Mouse (Mus musculus) embryonic facial prominence, embryonic 12.5 days (tissue): ENCODE data around the gene Fblim1. TPM values are rescaled to one million over a fixed set of nuclear protein-coding genes. Genes with fewer than 3 reads are reported as not detected.
"Not testable (repeated sequence)": the region's sequence is repeated elsewhere in the genome, so short reads cannot be mapped to it uniquely, and the experiment has no call there.

Source experiments
- ATAC-seq: fragments of 200-750 bp; cut with Nextera tagmentation; 2 replicates; pipeline ENCODE4 v1.8.0; 2017; ENCODE audit not compliant: insufficient number of reproducible peaks, insufficient read depth, low FRiP score, low TSS enrichment
- H3K27ac ChIP-seq: fragments of 300-500 bp; sonication (generic); 2 replicates; pipeline ENCODE4 v1.5.1; 2016; ENCODE audit warnings: mild to moderate bottlenecking
- H3K27me3 ChIP-seq: fragments of 300-500 bp; sonication (generic); 2 replicates; pipeline ENCODE4 v1.6.1; 2016; ENCODE audit warnings: mild to moderate bottlenecking, moderate library complexity
- H3K36me3 ChIP-seq: fragments of 300-500 bp; sonication (generic); 2 replicates; pipeline ENCODE4 v1.6.1; 2016; ENCODE audit warnings: mild to moderate bottlenecking
- H3K4me1 ChIP-seq: fragments of 300-500 bp; sonication (generic); 2 replicates; pipeline ENCODE4 v1.6.1; 2016
- H3K4me2 ChIP-seq: fragments of 300-500 bp; sonication (generic); replicated peaks from 2 replicates; pipeline ENCODE4 v1.6.1; 2016; ENCODE audit warnings: mild to moderate bottlenecking, moderate library complexity
- H3K4me3 ChIP-seq: fragments of 300-500 bp; sonication (generic); 2 replicates; pipeline ENCODE4 v1.5.1; 2016; ENCODE audit warnings: mild to moderate bottlenecking
- H3K9ac ChIP-seq: fragments of 300-500 bp; sonication (generic); 2 replicates; pipeline ENCODE4 v1.6.1; 2016; ENCODE audit warnings: mild to moderate bottlenecking, moderate library complexity
- H3K9me3 ChIP-seq: fragments of 300-500 bp; sonication (generic); 2 replicates; pipeline ENCODE4 v1.6.1; 2016; ENCODE audit warnings: mild to moderate bottlenecking, moderate library complexity
- WGBS: fragments of 180-500 bp; shearing (Covaris S2); methylation state at CpG from one replicate; pipeline ENCODE4 v1.1.7; 2016; 5-methylcytosine and 5-hydroxymethylcytosine counted together
- polyA plus RNA-seq: library from polyadenylated mRNA; unstranded; fragments of >200 nt; fragmentation: Nextera tagmentation; extraction: Ambion mirVana; gene quantifications from 2 replicates; pipeline ENCODE4 v1.2.1, GENCODE M21; 2016

The Fblim1 gene
- polyA plus RNA-seq, 1 experiment from 2014 or later = 77.2 TPM

DNA sequence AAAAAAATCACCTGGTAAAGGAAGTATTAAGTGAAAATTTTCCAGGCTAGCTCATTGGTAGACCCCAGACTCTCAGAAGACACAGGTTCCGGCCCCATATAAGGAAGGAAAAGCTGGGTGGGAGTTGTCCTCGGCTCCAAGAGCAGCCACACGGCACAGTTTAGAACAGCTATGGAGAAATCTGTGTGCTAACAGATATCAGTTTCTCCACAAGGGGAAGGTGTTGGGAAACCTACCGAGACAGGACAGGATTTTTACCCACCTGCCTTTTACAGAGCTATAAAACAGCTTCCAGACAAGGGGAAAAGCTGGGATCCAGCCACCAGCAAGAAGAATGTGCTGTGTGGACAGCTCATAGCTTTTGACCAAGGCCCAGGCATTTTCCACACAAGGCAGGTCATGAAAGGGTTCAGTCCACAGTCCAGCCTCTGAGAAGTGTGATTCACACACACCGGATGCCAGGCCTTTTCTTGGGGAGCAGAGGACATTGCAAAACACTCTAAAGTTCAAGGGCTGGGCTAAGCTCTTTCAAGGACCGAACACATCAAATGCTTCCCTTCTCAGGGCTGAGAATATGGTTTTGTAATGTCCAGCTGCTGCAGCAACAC lies 32.4 kb downstream of the Fblim1 start:
- H3K36me3 ChIP-seq = peaks cover 19% of the 10 kb centered on the region
- no peak overlapping the region for H3K9ac ChIP-seq
- WGBS = 58% methylated on average over 6 of the region's 6 CpGs
- no peaks in the 10 kb centered on the region for H3K27me3 ChIP-seq
- H3K4me2 ChIP-seq = no peak overlapping the region
- H3K9me3 ChIP-seq = no peaks in the 10 kb centered on the region
- no peak overlapping the region for H3K27ac ChIP-seq
- 0 out of 2 replicates have a peak, but pooled peaks cover 4% of the 10 kb centered on the region for H3K4me1 ChIP-seq
- ATAC-seq = no peak
- H3K4me3 ChIP-seq = no peak overlapping the region

DNA sequence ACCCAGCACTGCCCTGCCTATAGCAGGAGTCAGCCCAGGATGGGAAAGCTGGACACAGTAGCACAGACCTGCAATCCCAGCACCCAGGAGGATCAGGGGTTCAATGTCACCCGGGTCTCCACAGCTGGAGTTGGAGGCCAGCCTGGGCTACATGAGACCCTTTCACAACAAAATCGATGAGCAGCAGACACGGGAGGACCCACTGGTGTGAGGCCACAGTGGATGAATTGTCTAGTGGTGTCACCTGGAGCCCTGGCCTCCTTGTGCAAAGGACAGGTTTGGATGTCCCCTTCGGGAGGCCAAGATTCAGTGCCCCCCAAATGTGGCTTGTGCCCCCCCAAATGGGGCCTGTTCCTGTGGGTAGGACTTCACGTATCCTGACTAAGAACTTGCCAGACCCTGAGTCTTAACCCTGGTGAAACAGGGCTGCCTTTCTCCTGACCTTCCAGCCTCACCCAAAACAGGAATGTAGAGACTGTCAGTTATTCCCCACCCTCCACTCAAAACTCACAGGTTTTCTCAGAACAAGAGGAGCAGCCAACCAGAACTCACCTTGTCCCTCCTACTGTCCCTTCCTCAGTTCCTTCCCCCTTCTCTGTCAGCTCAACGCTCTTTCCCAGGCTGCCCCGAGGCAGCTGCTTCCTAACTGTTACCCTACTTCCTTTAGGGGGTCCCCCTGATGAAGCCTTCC lies 33.1 kb downstream of the Fblim1 start:
- 68% methylated on average over 7 of the region's 7 CpGs for WGBS
- Histone ChIP-seq H3K27ac (no peak overlapping the region), H3K9me3 (no peaks in the 10 kb centered on the region), H3K9ac (no peak overlapping the region), H3K27me3 (no peaks in the 10 kb centered on the region), H3K36me3 (peaks cover 12% of the 10 kb centered on the region), H3K4me2 (no peak overlapping the region), H3K4me1 (0 out of 2 replicates have a peak, but pooled peaks cover 4% of the 10 kb centered on the region), H3K4me3 (no peak overlapping the region)
- ATAC-seq = no peak

DNA sequence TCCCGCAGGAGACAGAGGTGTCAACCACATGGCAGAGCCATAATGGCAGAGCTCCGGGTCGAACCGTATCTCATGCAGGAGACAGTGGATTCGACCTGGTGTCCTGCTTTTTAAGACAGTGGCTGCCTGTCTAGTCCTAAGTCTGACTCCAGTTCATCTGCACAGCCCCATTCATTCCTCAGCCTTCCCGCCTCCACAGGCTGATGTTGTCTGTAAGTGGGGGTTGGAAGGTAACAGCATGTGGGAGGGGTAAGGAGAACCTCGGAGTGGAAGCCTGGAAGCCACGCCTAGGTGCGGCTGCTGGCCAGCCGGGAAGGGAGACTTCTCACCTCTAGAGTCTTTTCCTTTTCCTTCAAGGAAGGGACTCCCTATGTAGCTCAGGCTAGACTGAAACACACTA lies 34.0 kb downstream of the Fblim1 start:
- no peak overlapping the region for H3K27ac ChIP-seq
- peaks cover 3% of the 10 kb centered on the region for H3K36me3 ChIP-seq
- no peaks in the 10 kb centered on the region for H3K9me3 ChIP-seq
- no peak overlapping the region for H3K4me2 ChIP-seq
- no peak overlapping the region for H3K9ac ChIP-seq
- no peaks in the 10 kb centered on the region for H3K27me3 ChIP-seq
- ATAC-seq = no peak
- H3K4me1 ChIP-seq = 0 out of 2 replicates have a peak, but pooled peaks cover 4% of the 10 kb centered on the region
- WGBS = 76% methylated on average over 10 of the region's 10 CpGs
- H3K4me3 ChIP-seq = no peak overlapping the region

DNA sequence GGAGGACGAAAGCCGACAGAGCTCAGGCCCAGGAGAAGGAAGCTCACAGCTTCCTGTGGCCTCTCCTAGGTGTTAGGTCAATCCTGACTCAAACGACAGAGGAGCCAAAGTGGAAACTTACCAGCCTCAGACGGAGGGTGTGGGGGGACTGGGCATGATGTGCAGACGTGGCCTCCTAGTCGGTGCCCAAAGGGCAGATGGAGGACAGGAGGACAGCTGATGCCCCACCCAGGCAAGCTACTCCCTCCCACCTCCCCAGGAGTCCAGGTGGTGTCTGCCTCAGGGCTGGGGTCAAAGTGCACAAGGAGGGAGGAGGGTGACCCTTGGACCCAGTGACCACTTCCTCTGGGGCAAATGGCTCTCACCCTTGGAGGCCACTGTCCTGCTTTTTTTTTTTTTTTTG lies 34.6 kb downstream of the Fblim1 start:
- Histone ChIP-seq H3K4me2 (no peak overlapping the region), H3K9me3 (no peaks in the 10 kb centered on the region), H3K9ac (no peak overlapping the region), H3K36me3 (no peaks in the 10 kb centered on the region; the same call in none of the 2 replicates), H3K27me3 (no peaks in the 10 kb centered on the region), H3K4me1 (0 out of 2 replicates have a peak, but pooled peaks cover 4% of the 10 kb centered on the region), H3K27ac (no peak overlapping the region), H3K4me3 (no peak overlapping the region)
- 61% methylated on average over 6 of the region's 6 CpGs for WGBS
- ATAC-seq = no peak

DNA sequence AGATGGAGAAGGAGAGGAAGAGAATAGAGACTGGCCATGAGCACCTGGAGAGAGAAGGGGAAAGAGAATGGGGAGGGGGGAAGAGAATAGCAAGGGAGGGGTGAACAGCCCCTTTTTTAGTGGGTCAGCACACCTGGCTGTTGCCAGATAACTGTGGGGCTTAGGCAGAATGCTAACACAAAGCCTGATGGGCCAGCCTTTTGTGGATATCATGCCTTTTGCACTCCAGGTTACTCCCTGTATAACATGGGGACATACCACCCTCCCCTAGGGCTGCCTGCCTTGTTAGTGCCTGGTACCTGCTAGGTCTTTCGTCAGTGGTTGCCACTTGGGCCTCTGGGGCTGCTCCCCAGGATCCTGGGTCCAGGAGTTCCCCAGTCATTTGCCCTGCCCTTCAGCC lies 35.1 kb downstream of the Fblim1 start:
- no peak overlapping the region for H3K4me3 ChIP-seq
- no peak overlapping the region for H3K27ac ChIP-seq
- H3K9me3 ChIP-seq = no peaks in the 10 kb centered on the region
- no peaks in the 10 kb centered on the region for H3K27me3 ChIP-seq
- no peaks in the 10 kb centered on the region for H3K36me3 ChIP-seq
- H3K4me2 ChIP-seq = no peak overlapping the region
- ATAC-seq = no peak
- H3K4me1 ChIP-seq = 0 out of 2 replicates have a peak, but pooled peaks cover 4% of the 10 kb centered on the region
- 81% methylated on average over 1 of the region's 1 CpGs for WGBS
- no peak overlapping the region for H3K9ac ChIP-seq

DNA sequence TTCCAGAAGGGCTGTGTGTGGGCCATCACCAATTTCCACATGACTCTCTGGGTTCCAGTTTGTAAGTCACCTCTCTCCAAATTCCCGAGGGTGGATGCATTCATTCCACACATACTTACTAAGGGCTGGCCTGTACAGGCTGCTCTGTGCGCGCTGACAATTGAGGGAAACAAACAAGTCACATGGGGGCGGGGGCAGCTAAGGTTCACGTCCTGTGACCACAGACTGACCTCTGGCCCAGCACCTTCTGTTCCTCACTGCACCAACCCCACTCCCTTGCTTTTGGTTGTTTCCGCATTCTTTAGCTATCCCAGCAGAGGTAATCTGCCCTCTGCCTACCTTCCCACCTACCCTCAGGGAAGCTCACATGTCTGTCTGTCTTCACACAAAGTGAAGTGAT lies 35.9 kb downstream of the Fblim1 start:
- no peak overlapping the region for H3K4me2 ChIP-seq
- no peak overlapping the region for H3K27ac ChIP-seq
- 61% methylated on average over 6 of the region's 6 CpGs for WGBS
- no peaks in the 10 kb centered on the region for H3K9me3 ChIP-seq
- no peak overlapping the region for H3K4me3 ChIP-seq
- no peak for ATAC-seq
- H3K36me3 ChIP-seq = no peaks in the 10 kb centered on the region
- H3K27me3 ChIP-seq = no peaks in the 10 kb centered on the region
- 0 out of 2 replicates have a peak, but pooled peaks cover 2% of the 10 kb centered on the region for H3K4me1 ChIP-seq
- no peak overlapping the region for H3K9ac ChIP-seq

DNA sequence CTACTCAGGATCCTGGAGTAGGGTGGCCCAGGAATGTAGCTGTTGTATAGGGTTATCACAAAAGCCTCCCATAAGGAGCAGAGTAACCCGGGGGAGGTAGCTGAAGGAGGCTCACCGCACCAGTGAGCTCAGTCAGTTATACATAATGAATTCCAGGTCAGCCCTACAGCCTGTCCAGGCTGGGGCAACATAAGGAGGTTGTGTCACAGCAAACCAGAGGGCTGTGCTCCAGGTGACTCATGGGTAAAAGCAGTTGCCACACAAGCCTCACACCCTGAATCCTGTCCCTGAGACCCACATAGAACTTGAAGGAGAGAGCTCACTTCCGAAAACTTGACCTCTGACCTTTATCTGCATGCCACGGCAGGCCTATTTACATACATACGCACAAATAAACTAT lies 36.9 kb downstream of the Fblim1 start:
- no peaks in the 10 kb centered on the region for H3K9me3 ChIP-seq
- no peak overlapping the region for H3K27ac ChIP-seq
- H3K4me3 ChIP-seq = no peak overlapping the region
- H3K36me3 ChIP-seq = no peaks in the 10 kb centered on the region
- 76% methylated on average over 5 of the region's 5 CpGs for WGBS
- no peaks in the 10 kb centered on the region for H3K4me1 ChIP-seq
- H3K9ac ChIP-seq = no peak overlapping the region
- ATAC-seq = no peak
- no peak overlapping the region for H3K4me2 ChIP-seq
- no peaks in the 10 kb centered on the region for H3K27me3 ChIP-seq

DNA sequence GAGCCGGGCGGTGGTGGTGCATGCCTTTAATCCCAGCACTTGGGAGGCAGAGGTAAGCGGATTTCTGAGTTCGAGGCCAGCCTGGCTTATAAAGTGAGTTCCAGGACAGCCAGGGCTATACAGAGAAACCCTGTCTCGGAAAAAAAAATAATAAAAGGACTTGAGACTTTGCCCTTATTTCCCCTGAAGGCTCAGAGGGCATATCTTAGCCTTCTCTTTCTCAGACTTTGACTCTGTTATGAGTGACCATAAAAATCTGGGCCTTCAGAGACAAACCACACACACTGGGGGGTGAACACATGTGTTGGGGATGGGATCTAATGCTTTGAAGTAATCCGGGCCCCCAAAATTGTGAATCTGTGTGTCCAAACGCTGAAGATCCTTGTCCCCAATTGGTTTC lies 38.7 kb downstream of the Fblim1 start:
- ATAC-seq, H3K36me3 ChIP-seq, H3K9me3 ChIP-seq, H3K9ac ChIP-seq, H3K4me2 ChIP-seq, H3K4me1 ChIP-seq, H3K27me3 ChIP-seq, H3K27ac ChIP-seq, H3K4me3 ChIP-seq: not testable (repeated sequence)
- WGBS = 90% methylated on average over 7 of the region's 7 CpGs

DNA sequence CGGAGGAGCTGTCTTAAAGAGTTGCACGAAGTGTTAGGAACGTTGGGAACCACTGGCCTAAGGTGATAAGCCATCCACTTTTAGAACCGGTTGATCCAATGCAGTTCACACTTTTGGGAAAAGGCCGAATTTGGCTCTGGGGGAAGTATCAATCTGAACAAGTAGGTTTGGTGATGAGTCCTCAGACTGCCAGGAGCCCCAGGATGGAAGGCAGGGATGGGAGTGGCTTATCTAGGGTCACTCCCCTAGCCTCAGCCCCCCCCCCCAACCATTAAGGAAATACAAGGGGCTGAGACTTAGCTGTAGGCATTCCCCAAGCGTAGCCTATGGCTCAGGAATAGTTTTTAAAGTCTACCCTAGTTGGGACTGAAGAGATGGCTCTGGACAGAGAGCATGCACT lies 39.7 kb downstream of the Fblim1 start:
- no peak overlapping the region for H3K9ac ChIP-seq
- 91% methylated on average over 6 of the region's 6 CpGs for WGBS
- no peaks in the 10 kb centered on the region for H3K27me3 ChIP-seq
- H3K36me3 ChIP-seq = no peaks in the 10 kb centered on the region
- H3K4me3 ChIP-seq = no peak overlapping the region
- no peak for ATAC-seq
- H3K27ac ChIP-seq = no peak overlapping the region
- no peaks in the 10 kb centered on the region for H3K9me3 ChIP-seq
- H3K4me2 ChIP-seq = no peak overlapping the region
- no peaks in the 10 kb centered on the region for H3K4me1 ChIP-seq

DNA sequence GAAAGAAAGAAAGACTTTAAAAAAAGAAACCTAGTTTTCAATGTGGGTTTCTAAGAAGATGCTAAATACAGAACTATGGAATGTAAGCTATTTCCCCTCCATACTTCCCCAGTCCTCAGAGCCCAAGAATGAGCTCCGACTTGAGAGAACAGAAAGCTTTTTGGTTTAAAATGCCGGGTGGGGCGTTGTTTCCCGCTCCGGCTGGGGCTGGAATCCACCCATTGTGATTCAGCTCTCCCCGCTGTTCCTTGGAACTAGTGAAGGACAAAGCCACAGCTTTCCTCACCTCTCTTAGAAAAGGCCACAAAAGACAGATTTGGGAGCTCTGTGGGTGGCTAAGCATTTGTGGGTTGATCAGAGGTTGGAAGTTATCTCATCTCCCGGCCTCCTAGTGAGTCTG lies 40.6 kb downstream of the Fblim1 start:
- no peak overlapping the region for H3K27ac ChIP-seq
- no peak overlapping the region for H3K4me3 ChIP-seq
- H3K27me3 ChIP-seq = no peaks in the 10 kb centered on the region
- H3K4me1 ChIP-seq = no peaks in the 10 kb centered on the region
- no peak for ATAC-seq
- no peaks in the 10 kb centered on the region for H3K36me3 ChIP-seq
- no peak overlapping the region for H3K9ac ChIP-seq
- H3K4me2 ChIP-seq = no peak overlapping the region
- no peaks in the 10 kb centered on the region for H3K9me3 ChIP-seq
- WGBS = 53% methylated on average over 7 of the region's 7 CpGs

DNA sequence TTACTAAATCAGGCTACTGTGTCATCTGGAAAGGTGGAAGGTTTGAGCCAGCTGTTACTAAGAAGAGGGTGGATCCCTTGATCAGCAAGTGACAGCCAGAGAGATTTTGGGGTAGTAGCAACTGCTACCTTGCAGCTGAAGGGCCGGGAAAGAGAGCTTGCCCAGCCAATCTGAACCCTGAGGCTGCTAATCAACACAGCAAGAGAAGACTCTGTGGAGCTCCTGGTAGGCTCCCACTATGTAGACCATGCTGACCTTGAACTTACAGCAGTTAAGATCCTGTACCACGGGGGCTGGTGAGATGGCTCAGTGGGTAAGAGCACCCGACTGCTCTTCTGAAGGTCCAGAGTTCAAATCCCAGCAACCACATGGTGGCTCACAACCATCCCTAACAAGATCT lies 41.2 kb downstream of the Fblim1 start:
- H3K4me3 ChIP-seq = no peak overlapping the region
- H3K27ac ChIP-seq = no peak overlapping the region
- 73% methylated on average over 3 of the region's 3 CpGs for WGBS
- H3K36me3 ChIP-seq = no peaks in the 10 kb centered on the region
- no peaks in the 10 kb centered on the region for H3K4me1 ChIP-seq
- no peak overlapping the region for H3K9ac ChIP-seq
- no peak for ATAC-seq
- no peaks in the 10 kb centered on the region for H3K9me3 ChIP-seq
- no peak overlapping the region for H3K4me2 ChIP-seq
- no peaks in the 10 kb centered on the region for H3K27me3 ChIP-seq

DNA sequence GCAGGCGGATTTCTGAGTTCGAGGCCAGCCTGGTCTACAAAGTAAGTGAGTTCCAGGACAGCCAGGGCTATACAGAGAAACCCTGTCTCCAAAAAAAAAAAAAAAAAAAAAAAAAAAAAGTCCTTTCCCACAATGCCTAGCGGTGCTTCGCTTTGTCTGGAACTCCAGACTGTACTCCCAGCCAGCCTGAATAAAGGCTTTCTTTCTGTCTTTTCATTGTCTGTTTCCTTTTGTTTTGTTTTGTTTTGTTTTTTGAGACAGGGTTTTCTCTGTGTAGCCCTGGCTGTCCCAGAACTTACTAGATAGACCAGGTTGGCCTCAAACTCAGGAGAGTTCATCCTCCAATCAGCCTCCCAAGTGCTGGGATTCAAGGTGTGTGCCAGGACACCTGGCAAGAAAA lies 41.7 kb downstream of the Fblim1 start:
- Histone ChIP-seq H3K9ac (no peak overlapping the region), H3K4me3 (no peak overlapping the region), H3K36me3 (no peaks in the 10 kb centered on the region), H3K27ac (no peak overlapping the region), H3K4me2 (no peak overlapping the region), H3K4me1 (0 out of 2 replicates have a peak, but pooled peaks cover 1% of the 10 kb centered on the region), H3K9me3 (no peaks in the 10 kb centered on the region), H3K27me3 (no peaks in the 10 kb centered on the region)
- 91% methylated on average over 4 of the region's 4 CpGs for WGBS
- no peak for ATAC-seq
